Mouse (Mus musculus): ENCODE data around the gene Lrp10. TPM values are rescaled to one million over a fixed set of nuclear protein-coding genes. Genes with fewer than 3 reads are reported as not detected.

Lrp10 gene
- total RNA-seq, 2 experiments from 2014 or later: 23.2 to 31.3 TPM

- DNase-seq (ENCODE audit: low spot score in 2 of 2): no peak
- intact Hi-C loops (cut with DNase I): no loop called here
Measured at GRCm38 (mm10) chr14:54463108-54463958, 604 bp upstream of the Lrp10 start.

GRCm38 (mm10) chr14:54464293-54465005, 512 bp downstream of the Lrp10 start:
- intact Hi-C loops (cut with DNase I): no loop called here
- no peak for DNase-seq (ENCODE audit: low spot score in 2 of 2)

- intact Hi-C loops (cut with DNase I): no loop called here
- DNase-seq (ENCODE audit: low spot score in 2 of 2): no peak
Measured at GRCm38 (mm10) chr14:54471467-54471866, 7.5 kb downstream of the Lrp10 start.

- intact Hi-C loops (cut with DNase I): no loop called here
- peak in 1 of 2 experiments; percentile 41 for DNase-seq (ENCODE audit: low spot score in 2 of 2)
Measured at GRCm38 (mm10) chr14:54472671-54473070, 8.7 kb downstream of the Lrp10 start.

- intact Hi-C loops (cut with DNase I): no loop called here
- DNase-seq (ENCODE audit: low spot score in 2 of 2): no peak
Measured at GRCm38 (mm10) chr14:54474744-54475143, 10.8 kb downstream of the Lrp10 start.

- peak; percentile 76 to 85 for DNase-seq (ENCODE audit: low spot score in 2 of 2)
- intact Hi-C loops (cut with DNase I): no loop called here
Measured at GRCm38 (mm10) chr14:54475941-54476844, 12.3 kb downstream of the Lrp10 start, which contains the start of gene Rem2. Gene Rem2, plus strand, starts transcription at chr14:54476100.

GRCm38 (mm10) chr14:54477172-54477909, 13.4 kb downstream of the Lrp10 start:
- DNase-seq (ENCODE audit: low spot score in 2 of 2): no peak
- intact Hi-C loops (cut with DNase I): no loop called here

- intact Hi-C loops (cut with DNase I): no loop called here
- no peak for DNase-seq (ENCODE audit: low spot score in 2 of 2)
Measured at GRCm38 (mm10) chr14:54479451-54479920, 15.5 kb downstream of the Lrp10 start.

GRCm38 (mm10) chr14:54480673-54481072, 16.7 kb downstream of the Lrp10 start:
- DNase-seq (ENCODE audit: low spot score in 2 of 2): no peak
- intact Hi-C loops (cut with DNase I): no loop called here

- intact Hi-C loops (cut with DNase I): no loop called here
- no peak for DNase-seq (ENCODE audit: low spot score in 2 of 2)
Measured at GRCm38 (mm10) chr14:54481402-54481801, 17.5 kb downstream of the Lrp10 start.

- peak in 1 of 2 experiments; percentile 40 for DNase-seq (ENCODE audit: low spot score in 2 of 2)
- intact Hi-C loops (cut with DNase I): no loop called here
Measured at GRCm38 (mm10) chr14:54482498-54482897, 18.6 kb downstream of the Lrp10 start.

- no peak for DNase-seq (ENCODE audit: low spot score in 2 of 2)
Measured at GRCm38 (mm10) chr14:54485899-54486298, 22.0 kb downstream of the Lrp10 start.

GRCm38 (mm10) chr14:54487732-54488131, 23.8 kb downstream of the Lrp10 start:
- intact Hi-C loops (cut with DNase I): no loop called here

More at GRCm38 (mm10) chr14:54485899-54486298, 22.0 kb downstream of the Lrp10 start:
- intact Hi-C loops (cut with DNase I): no loop called here

GRCm38 (mm10) chr14:54488350-54488749, 24.4 kb downstream of the Lrp10 start:
- DNase-seq (ENCODE audit: low spot score in 2 of 2): no peak
- intact Hi-C loops (cut with DNase I): no loop called here

More at GRCm38 (mm10) chr14:54487732-54488131, 23.8 kb downstream of the Lrp10 start:
- no peak for DNase-seq (ENCODE audit: low spot score in 2 of 2)

- DNase-seq (ENCODE audit: low spot score in 2 of 2): peak; percentile 38 to 56
- intact Hi-C loops (cut with DNase I): loop anchor here (10.0 kb wide), 1 partner anchor 268 kb away; no protein-coding TSS in a partner anchor
Measured at GRCm38 (mm10) chr14:54492345-54493131, 28.6 kb downstream of the Lrp10 start.

GRCm38 (mm10) chr14:54493236-54493635, 29.3 kb downstream of the Lrp10 start:
- no peak for DNase-seq (ENCODE audit: low spot score in 2 of 2)
- intact Hi-C loops (cut with DNase I): loop anchor here (10.0 kb wide), 1 partner anchor 268 kb away; no protein-coding TSS in a partner anchor

GRCm38 (mm10) chr14:54494234-54494633, 30.3 kb downstream of the Lrp10 start:
- peak in 1 of 2 experiments; percentile 71 for DNase-seq (ENCODE audit: low spot score in 2 of 2)
- intact Hi-C loops (cut with DNase I): loop anchor here (10.0 kb wide), 1 partner anchor 269 kb away; no protein-coding TSS in a partner anchor

- intact Hi-C loops (cut with DNase I): loop anchor here (10.0 kb wide), 1 partner anchor 272 kb away; no protein-coding TSS in a partner anchor
- DNase-seq (ENCODE audit: low spot score in 2 of 2): no peak
Measured at GRCm38 (mm10) chr14:54496706-54497105, 32.8 kb downstream of the Lrp10 start.
